Mouse (Mus musculus) C2C12 (cell line): ENCODE measurements around the gene Plekho2.

ENCODE experiments used
- CEBPB ChIP-seq: IDR thresholded peaks from one replicate; pipeline ENCODE4 v1.6.1; 2011; ENCODE audit warnings: low read depth, mild to moderate bottlenecking, control low read depth, moderate library complexity
- CTCF ChIP-seq: IDR thresholded peaks from one replicate; pipeline ENCODE4 v1.5.1; 2011; ENCODE audit not compliant: control insufficient read depth, insufficient read depth, insufficient read length
- MAX ChIP-seq: IDR thresholded peaks from one replicate; pipeline ENCODE4 v1.6.1; 2011; ENCODE audit warnings: mild to moderate bottlenecking, control low read depth
- MYOD1 ChIP-seq: IDR thresholded peaks from one replicate; pipeline ENCODE4 v1.6.1; 2011; ENCODE audit warnings: low read depth; ENCODE audit not compliant: control insufficient read depth, insufficient read length
- MYOG ChIP-seq: IDR thresholded peaks from one replicate; pipeline ENCODE4 v1.6.1; 2011; ENCODE audit not compliant: control insufficient read depth, insufficient read length; ENCODE audit errors: extremely low read depth
- USF1 ChIP-seq: IDR thresholded peaks from one replicate; pipeline ENCODE4 v1.6.1; 2011; ENCODE audit warnings: low read depth, mild to moderate bottlenecking, control low read depth, moderate library complexity

DNA sequence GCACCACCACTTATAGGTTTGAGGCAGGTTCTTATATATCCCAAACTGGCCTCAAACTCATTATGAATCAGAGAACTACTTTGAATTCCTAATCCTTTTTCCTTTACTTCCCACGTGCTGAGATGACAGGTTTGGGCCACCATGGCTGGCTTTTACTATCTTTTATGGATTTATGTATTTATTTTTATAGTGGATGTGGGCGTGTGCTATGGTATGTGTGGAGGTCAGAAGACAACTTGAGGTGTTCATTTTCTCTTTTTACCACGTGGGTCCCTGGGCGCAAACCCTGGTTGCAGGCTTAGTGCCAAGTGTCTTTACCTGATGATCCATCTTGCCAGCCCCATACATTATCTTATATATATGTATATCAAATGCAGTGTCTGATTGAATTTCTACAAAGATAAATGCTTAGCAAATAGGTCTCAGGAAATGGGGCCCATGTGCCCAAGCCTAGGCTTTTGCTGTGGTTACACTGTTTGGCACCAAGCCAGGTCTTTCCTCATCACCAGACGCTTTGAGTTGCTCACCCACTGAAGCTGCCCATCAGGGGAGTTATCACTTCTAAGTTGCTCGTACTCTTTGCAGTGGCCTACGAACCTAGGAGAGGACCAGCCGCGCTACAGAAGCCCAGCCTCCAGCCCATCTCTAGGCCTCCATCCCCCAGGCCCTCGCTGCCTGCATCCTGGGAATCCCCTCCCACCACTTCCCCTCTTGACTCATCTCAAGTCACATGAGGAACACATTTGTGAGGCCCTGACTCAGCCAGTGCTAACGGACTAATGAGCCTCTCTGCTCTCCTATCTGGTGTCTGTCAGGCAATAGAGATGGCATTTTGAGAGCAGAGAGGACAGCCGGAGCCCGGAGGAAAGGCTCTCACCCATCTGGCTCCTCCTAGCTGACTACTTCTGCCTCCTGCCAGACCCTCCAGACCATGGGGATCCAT is 38.4 kb downstream of the Plekho2 start:
- no peak for TF ChIP-seq CTCF
- TF ChIP-seq USF1, result peak; percentile 88
- TF ChIP-seq MAX, result peak; percentile 54
- no peak for TF ChIP-seq MYOG
- no peak for TF ChIP-seq MYOD1
- peak; percentile 61 for TF ChIP-seq CEBPB
